Mouse (Mus musculus) bone marrow macrophage, adult 2 months (primary cell): ENCODE measurements around the gene Ranbp3.

Experiments used
- CTCF ChIP-seq: IDR thresholded peaks from 2 replicates; pipeline ENCODE4 v1.5.1; 2012; ENCODE audit warnings: low read depth, mild to moderate bottlenecking, low read length, moderate library complexity
- POLR2A ChIP-seq: IDR thresholded peaks from 2 replicates; pipeline ENCODE4 v1.6.1; 2012; ENCODE audit warnings: mild to moderate bottlenecking, low read depth, low read length, borderline replicate concordance

GRCm38 (mm10) chr17:56693851-56694310 is 20.8 kb downstream of the Ranbp3 start:
- TF ChIP-seq CTCF, result no peak
- TF ChIP-seq POLR2A, result no peak
